Comparison of ENCODE assay signal across 8 mouse cellular contexts in genomic region chr6:52796691-52797090, GRCm38 (mm10).
DNase-seq lines count a peak whose midpoint lies in the region; ATAC-seq and TF ChIP-seq lines count a peak whose summit lies in the region.
"Had no signal": no experiment of that assay in that cellular context is flagged by ENCODE, and none has a peak within 500 bp of the region (broad histone marks: within the 10 kb centered on the region; RNA-seq: fewer than 3 reads in every experiment).

No protein-coding gene starts in this region.

- TF ChIP-seq CTCF in liver, postnatal 0 days (IDR thresholded peaks at IDR 0.05; ENCODE audit: low read depth): no peak

- no peaks in the 10 kb centered on the region for H3K36me3 ChIP-seq in midbrain, embryonic 10.5 days
- no peaks in the 10 kb centered on the region for H3K36me3 ChIP-seq in midbrain, embryonic 14.5 days (ENCODE audit: control insufficient read depth, insufficient read depth, low read length)
- no peaks in the 10 kb centered on the region for H3K36me3 ChIP-seq in neural tube, embryonic 15.5 days
- no peaks in the 10 kb centered on the region; the same call in 1 of the 2 replicates for H3K36me3 ChIP-seq in liver, postnatal 0 days (replicated peaks; ENCODE audit: insufficient read depth, low read length)

- WGBS in midbrain, embryonic 10.5 days: 77% methylated on average over 1 of the region's 1 CpGs
- 67% methylated on average over 1 of the region's 1 CpGs for WGBS in midbrain, embryonic 14.5 days
- WGBS in neural tube, embryonic 15.5 days: 45% methylated on average over 1 of the region's 1 CpGs
- WGBS in liver, postnatal 0 days (ENCODE audit: insufficient replicate concordance): 53% methylated on average over 1 of the region's 1 CpGs

- no peak overlapping the region for H3K4me3 ChIP-seq in midbrain, embryonic 10.5 days
- H3K4me3 ChIP-seq in midbrain, embryonic 14.5 days (replicated peaks; ENCODE audit: low read depth, low read length): no peak overlapping the region
- H3K4me3 ChIP-seq in neural tube, embryonic 15.5 days (replicated peaks): no peak overlapping the region
- H3K4me3 ChIP-seq in liver, postnatal 0 days (ENCODE audit: low read depth, low read length): no peak overlapping the region

- H3K4me2 ChIP-seq in midbrain, embryonic 14.5 days (ENCODE audit: low read length): no peak overlapping the region
- no peak overlapping the region for H3K4me2 ChIP-seq in neural tube, embryonic 15.5 days
- H3K4me2 ChIP-seq in liver, postnatal 0 days (ENCODE audit: low read depth, low read length): no peak overlapping the region

- H3K27ac ChIP-seq in midbrain, embryonic 10.5 days (replicated peaks): 0 out of 2 replicates have a peak overlapping the region, but pooled peaks have one; percentile 63
- no peak overlapping the region for H3K27ac ChIP-seq in midbrain, embryonic 14.5 days (replicated peaks; ENCODE audit: low read depth, low read length)
- H3K27ac ChIP-seq in neural tube, embryonic 15.5 days (replicated peaks): peak overlapping the region; percentile 2; the same call in 1 of the 2 replicates
- no peak overlapping the region for H3K27ac ChIP-seq in liver, postnatal 0 days (ENCODE audit: low read depth)
- H3K27ac ChIP-seq: macrophage had no signal

- H3K9ac ChIP-seq in midbrain, embryonic 14.5 days (replicated peaks; ENCODE audit: low read length): no peak overlapping the region
- no peak overlapping the region for H3K9ac ChIP-seq in neural tube, embryonic 15.5 days (replicated peaks)
- no peak overlapping the region for H3K9ac ChIP-seq in liver, postnatal 0 days (replicated peaks)

- no peak for ATAC-seq in midbrain, embryonic 14.5 days (ENCODE audit: low FRiP score, low TSS enrichment)
- no peak for ATAC-seq in neural tube, embryonic 15.5 days (ENCODE audit: low FRiP score)
- no peak for ATAC-seq in liver, postnatal 0 days

- TF ChIP-seq EP300 in liver, postnatal 0 days (IDR thresholded peaks at IDR 0.05; ENCODE audit: low read depth): no peak

- no peaks in the 10 kb centered on the region for H3K27me3 ChIP-seq in midbrain, embryonic 10.5 days (ENCODE audit: low read depth, poor library complexity, severe bottlenecking)
- no peaks in the 10 kb centered on the region for H3K27me3 ChIP-seq in midbrain, embryonic 14.5 days (ENCODE audit: control insufficient read depth, insufficient read depth, low read length)
- H3K27me3 ChIP-seq in neural tube, embryonic 15.5 days (replicated peaks): no peaks in the 10 kb centered on the region
- H3K27me3 ChIP-seq in liver, postnatal 0 days (ENCODE audit: insufficient read depth, low read length): no peaks in the 10 kb centered on the region

- H3K9me3 ChIP-seq in midbrain, embryonic 10.5 days (replicated peaks): no peaks in the 10 kb centered on the region
- no peaks in the 10 kb centered on the region for H3K9me3 ChIP-seq in midbrain, embryonic 14.5 days (ENCODE audit: control insufficient read depth, low read length)
- no peaks in the 10 kb centered on the region for H3K9me3 ChIP-seq in neural tube, embryonic 15.5 days (replicated peaks)
- no peaks in the 10 kb centered on the region for H3K9me3 ChIP-seq in liver, postnatal 0 days (ENCODE audit: low read length)

- DNase-seq in midbrain, embryonic 10.5 days (ENCODE audit: low spot score): no peak
- no peak for DNase-seq in midbrain, embryonic 14.5 days
- DNase-seq in cerebellum, postnatal 10 days: peak; percentile 59 to 70
- peak; percentile 49 for DNase-seq in gastrocnemius, postnatal 25 days
- no peak for DNase-seq in liver, postnatal 0 days
- DNase-seq in left cerebral cortex, adult 18-20 months (ENCODE audit: low spot score in 2 of 2): no peak

- H3K4me1 ChIP-seq in midbrain, embryonic 10.5 days: peaks cover 13% of the 10 kb centered on the region
- H3K4me1 ChIP-seq in midbrain, embryonic 14.5 days (ENCODE audit: control insufficient read depth, insufficient read depth, low read length): no peaks in the 10 kb centered on the region
- peaks cover 40% of the 10 kb centered on the region for H3K4me1 ChIP-seq in neural tube, embryonic 15.5 days
- 0 out of 2 replicates have a peak, but pooled peaks cover 3% of the 10 kb centered on the region for H3K4me1 ChIP-seq in liver, postnatal 0 days (ENCODE audit: insufficient read depth)

Comparison
In these comparisons a context has a peak if more than half of its experiments do, and no peak if none do; other contexts are left out.
1. H3K27ac ChIP-seq: peak in midbrain, embryonic 10.5 days (single experiment) and neural tube, embryonic 15.5 days (single experiment); none in midbrain, embryonic 14.5 days (single experiment) and liver, postnatal 0 days (single experiment).
2. DNase-seq: peak in cerebellum, postnatal 10 days (2 of 2) and gastrocnemius, postnatal 25 days (single experiment); none in midbrain, embryonic 10.5 days (single experiment), midbrain, embryonic 14.5 days (single experiment), liver, postnatal 0 days (single experiment) and left cerebral cortex, adult 18-20 months (0 of 2).